Comparison of ENCODE assay signal across 8 mouse cellular contexts in the genomic region with DNA sequence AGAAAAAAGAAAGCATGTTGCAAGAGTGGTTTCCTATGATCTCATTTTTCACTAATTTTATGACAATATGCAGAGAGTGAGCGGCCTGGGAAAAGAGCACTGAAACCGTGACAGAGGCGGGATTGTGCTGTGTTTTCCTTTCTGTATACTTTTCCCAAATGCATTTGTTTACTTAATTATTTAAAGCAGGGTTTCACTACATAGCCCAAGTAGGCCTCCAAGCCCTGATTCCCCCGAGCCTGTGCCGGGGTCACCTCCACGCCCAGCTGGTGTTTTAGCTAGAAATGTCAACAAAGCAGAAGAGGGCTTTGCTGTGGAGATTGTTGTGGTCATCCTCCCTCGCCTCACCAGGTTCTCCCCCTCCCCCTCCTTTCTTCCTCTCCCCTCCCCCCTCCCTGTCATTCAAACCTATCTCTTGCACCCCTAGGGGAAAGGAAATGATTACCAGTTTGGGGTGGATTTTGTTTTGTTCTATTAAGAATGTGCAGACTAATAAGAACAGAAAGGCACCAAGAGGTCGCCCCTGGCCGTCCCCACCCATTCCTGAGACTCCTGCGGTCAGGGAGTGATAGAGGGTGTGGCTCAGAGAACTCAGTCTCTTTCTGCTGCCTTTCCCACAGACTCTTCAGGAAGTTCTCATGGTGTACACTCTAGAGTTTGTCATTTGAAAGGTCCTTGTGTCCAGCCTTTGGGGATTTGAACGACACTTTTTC. TPM values are rescaled to one million over a fixed set of nuclear protein-coding genes. Genes with fewer than 3 reads are reported as not detected.
DNase-seq lines count a peak whose midpoint lies in the region; ATAC-seq lines count a peak whose summit lies in the region.

No protein-coding gene starts in this region.

- H3K27me3 ChIP-seq in kidney, embryonic 14.5 days (ENCODE audit: control insufficient read depth, insufficient read depth, low read length), result no peaks in the 10 kb centered on the region
- peaks cover 15% of the 10 kb centered on the region for H3K27me3 ChIP-seq in embryonic facial prominence, embryonic 10.5 days (replicated peaks; ENCODE audit: low read depth, poor library complexity, severe bottlenecking)

- peaks cover 6% of the 10 kb centered on the region; the same call in 1 of the 2 replicates for H3K4me1 ChIP-seq in kidney, embryonic 14.5 days (ENCODE audit: control insufficient read depth, insufficient read depth, low read length)
- peaks cover 27% of the 10 kb centered on the region for H3K4me1 ChIP-seq in embryonic facial prominence, embryonic 10.5 days

- no peak overlapping the region for H3K27ac ChIP-seq in kidney, embryonic 14.5 days (ENCODE audit: low read depth, low read length)
- peak overlapping the region; percentile 63 for H3K27ac ChIP-seq in embryonic facial prominence, embryonic 10.5 days (replicated peaks)
- H3K27ac ChIP-seq in macrophage, result no peak overlapping the region

- peak overlapping the region; percentile 33 for H3K4me3 ChIP-seq in kidney, embryonic 14.5 days (ENCODE audit: low read length)
- peak overlapping the region; percentile 45 for H3K4me3 ChIP-seq in embryonic facial prominence, embryonic 10.5 days
- peak overlapping the region; percentile 16; the same call in 1 of the 2 replicates for H3K4me3 ChIP-seq in macrophage (ENCODE audit: inconsistent target)

- no peak overlapping the region for H3K9ac ChIP-seq in kidney, embryonic 14.5 days (ENCODE audit: low read depth, low read length)

- H3K9me3 ChIP-seq in kidney, embryonic 14.5 days (ENCODE audit: control insufficient read depth, low read length), result no peaks in the 10 kb centered on the region
- H3K9me3 ChIP-seq in embryonic facial prominence, embryonic 10.5 days, result no peaks in the 10 kb centered on the region

- no peaks in the 10 kb centered on the region for H3K36me3 ChIP-seq in kidney, embryonic 14.5 days (ENCODE audit: control insufficient read depth, insufficient read depth, low read length)
- no peaks in the 10 kb centered on the region for H3K36me3 ChIP-seq in embryonic facial prominence, embryonic 10.5 days (replicated peaks)
- H3K36me3 ChIP-seq in macrophage (ENCODE audit: inconsistent target), result no peaks in the 10 kb centered on the region

- ATAC-seq in kidney, embryonic 14.5 days (ENCODE audit: low FRiP score, low TSS enrichment), result peak; percentile 86

- no peak for DNase-seq in kidney, postnatal 10 days
- DNase-seq in embryonic facial prominence, embryonic 10.5 days (ENCODE audit: low spot score), result peak; percentile 36
- DNase-seq in induced T-regulatory cell, adult 2 months (ENCODE audit: low read depth), result peak; percentile 53
- DNase-seq in spleen, adult 12 weeks (ENCODE audit: low spot score), result no peak
- DNase-seq in gastrocnemius, adult 8-10 months (ENCODE audit: low spot score in 2 of 2), result no peak
- no peak for DNase-seq in gastrocnemius, postnatal 25 days

- peak overlapping the region; percentile 48 for H3K4me2 ChIP-seq in kidney, embryonic 14.5 days (replicated peaks; ENCODE audit: low read depth, low read length)

- WGBS in kidney, embryonic 14.5 days, result 5% methylated on average over 11 of the region's 11 CpGs
- under 1% methylated on average over 11 of the region's 11 CpGs for WGBS in embryonic facial prominence, embryonic 10.5 days
- 28% methylated on average over 11 of the region's 11 CpGs for WGBS in macrophage (ENCODE audit: missing documents)

- no peaks in the 10 kb centered on the region for H3K79me2 ChIP-seq in macrophage (ENCODE audit: inconsistent target)

RNA-seq across cellular contexts. Expression of a gene that starts 10.9 kb away (rescaled TPM):
- 4.3 and 6.4 TPM in 2 replicates for polyA plus RNA-seq in kidney, embryonic 14.5 days (2014; fragmentation: Nextera tagmentation; extraction: Ambion mirVana)
- polyA plus RNA-seq in embryonic facial prominence, embryonic 10.5 days (2016; fragmentation: Nextera tagmentation; extraction: Ambion mirVana), result 6.6 and 6.7 TPM in 2 replicates
- total RNA-seq in macrophage (2018; cell fraction: chromatin; rRNA removed), result not detected
- not detected for total RNA-seq in macrophage (2018; cell fraction: cytosol; rRNA removed)
- total RNA-seq in macrophage (2018; cell fraction: nucleus; rRNA removed), result not detected
- polyA plus RNA-seq in macrophage (2018), result not detected in 3 replicates
- 1 to 10 TPM in 2 of 4 experiments, under 1 TPM in 2; 0.24 to 2.0 (median 0.92) TPM for total RNA-seq in gastrocnemius, adult 8-10 months (2022)
- under 1 TPM; 0.91 to 0.95 TPM for total RNA-seq in gastrocnemius, postnatal 25 days (2021)

Comparison
In these comparisons a context has a peak if more than half of its experiments do, and no peak if none do; other contexts are left out.
1. DNase-seq: peak in embryonic facial prominence, embryonic 10.5 days (single experiment) and induced T-regulatory cell, adult 2 months (single experiment); none in kidney, postnatal 10 days (single experiment), spleen, adult 12 weeks (single experiment), gastrocnemius, adult 8-10 months (0 of 2) and gastrocnemius, postnatal 25 days (single experiment).
2. Peak in every context shown above with its lines, with median percentiles within 50 percentile points of each other: H3K4me3 ChIP-seq.